Mouse (Mus musculus): ENCODE measurements around the gene Yrdc. TPM values are rescaled to one million over a fixed set of nuclear protein-coding genes. Genes with fewer than 3 reads are reported as not detected.

Gene Yrdc
- polyA plus RNA-seq (2015; fragmentation: Nextera tagmentation; extraction: Ambion mirVana): 42.8 and 45.1 TPM in 2 replicates

DNA sequence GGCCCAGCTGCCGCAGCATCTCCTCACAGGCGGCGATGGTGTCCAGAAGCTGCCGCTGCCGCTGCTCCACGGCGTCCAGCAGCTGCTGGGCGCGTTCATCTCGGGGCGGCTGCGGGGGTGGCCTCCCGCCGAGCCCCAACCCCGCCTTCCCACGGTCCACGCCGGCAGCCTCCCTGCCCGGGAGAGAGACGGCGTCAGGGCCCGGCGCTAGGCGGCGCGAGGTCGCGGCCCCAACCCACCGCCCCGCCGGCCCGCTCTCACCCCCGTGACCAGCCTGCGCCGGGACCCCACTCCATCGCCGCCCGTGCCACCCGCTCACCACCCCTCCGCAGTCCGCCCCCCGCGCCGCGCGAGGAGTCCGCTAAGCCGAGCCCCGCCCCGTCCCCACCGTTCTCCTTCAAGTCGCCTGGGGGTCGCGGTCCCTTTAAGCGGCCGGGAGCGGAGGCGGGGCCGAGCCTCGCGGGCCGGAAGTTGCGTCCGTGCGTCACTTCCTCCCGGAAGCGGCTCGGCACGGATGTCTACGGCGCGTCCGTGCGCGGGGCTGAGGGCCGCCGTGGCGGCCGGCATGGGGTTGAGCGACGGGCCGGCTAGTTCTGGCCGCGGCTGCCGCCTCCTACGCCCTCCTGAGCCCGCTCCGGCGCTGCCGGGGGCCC is at the start of gene Yrdc:
Yrdc (plus strand) TSS at position 419 of the 653 bp plus-strand sequence.
- Histone ChIP-seq H3K9me3 (no peaks in the 10 kb centered on the region), H3K4me1 (replicated peaks) (peaks cover 47% of the 10 kb centered on the region), H3K4me3 (replicated peaks) (peak within 1 kb of the TSS; percentile 100), H3K36me3 (peaks cover 33% of the 10 kb centered on the region), H3K9ac (replicated peaks) (peak within 1 kb of the TSS; percentile 94), H3K27ac (peak within 1 kb of the TSS; percentile 97), H3K27me3 (no peaks in the 10 kb centered on the region), H3K4me2 (replicated peaks) (peak within 1 kb of the TSS; percentile 96)
- ATAC-seq: peak; percentile 95
- WGBS: under 1% methylated on average over 86 of the region's 90 CpGs

DNA sequence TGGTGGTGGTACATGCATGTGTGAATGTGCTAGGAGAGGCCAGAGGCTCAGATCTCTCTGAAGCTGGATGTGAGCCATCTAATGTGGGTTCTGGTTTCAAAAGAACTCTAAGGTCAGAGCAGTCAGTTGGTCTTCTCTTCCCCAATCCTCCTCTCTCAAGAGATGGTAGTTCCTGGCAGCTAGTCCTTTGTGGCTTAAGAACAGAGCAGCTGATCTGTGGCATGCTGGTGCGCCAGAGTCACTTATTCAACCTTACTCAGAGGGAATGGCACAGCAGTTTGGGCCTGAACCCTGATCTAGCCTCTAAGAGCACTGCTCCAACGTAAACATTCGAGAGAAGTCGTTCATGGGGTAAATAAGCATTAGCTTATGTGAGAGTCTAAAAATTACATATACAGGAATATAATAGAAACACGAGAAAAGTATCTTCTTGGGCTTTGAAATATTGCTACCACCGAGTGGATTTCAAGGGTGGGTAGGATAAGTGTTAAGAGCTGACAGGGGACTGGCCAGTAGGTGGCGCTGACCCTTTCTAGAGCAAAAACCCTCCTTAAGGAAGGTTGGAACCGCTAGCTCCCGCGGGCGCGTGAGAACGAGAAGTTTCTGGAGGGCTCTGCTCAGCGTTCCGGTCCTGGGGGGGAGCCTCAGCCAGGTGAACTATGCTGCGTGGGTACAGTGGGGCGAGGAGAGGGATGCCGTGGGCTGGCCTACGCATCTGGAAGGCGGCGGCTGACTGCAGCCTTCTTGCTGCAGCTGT is 48.7 kb upstream of the Yrdc start, which contains the start of gene Mtf1:
Mtf1 (plus strand) TSS at position 553 of the 757 bp plus-strand sequence.
- H3K4me3 ChIP-seq (replicated peaks): peak within 1 kb of the TSS; percentile 91
- H3K27me3 ChIP-seq: no peaks in the 10 kb centered on the region
- peaks cover 40% of the 10 kb centered on the region for H3K36me3 ChIP-seq
- no peak; the same call in 1 of the 2 replicates for ATAC-seq
- peak within 1 kb of the TSS; percentile 96 for H3K27ac ChIP-seq
- H3K4me1 ChIP-seq (replicated peaks): peaks cover 20% of the 10 kb centered on the region
- H3K9ac ChIP-seq (replicated peaks): peak within 1 kb of the TSS; percentile 93
- H3K4me2 ChIP-seq (replicated peaks): peak within 1 kb of the TSS; percentile 91
- 3% methylated on average over 21 of the region's 21 CpGs for WGBS
- no peaks in the 10 kb centered on the region for H3K9me3 ChIP-seq

DNA sequence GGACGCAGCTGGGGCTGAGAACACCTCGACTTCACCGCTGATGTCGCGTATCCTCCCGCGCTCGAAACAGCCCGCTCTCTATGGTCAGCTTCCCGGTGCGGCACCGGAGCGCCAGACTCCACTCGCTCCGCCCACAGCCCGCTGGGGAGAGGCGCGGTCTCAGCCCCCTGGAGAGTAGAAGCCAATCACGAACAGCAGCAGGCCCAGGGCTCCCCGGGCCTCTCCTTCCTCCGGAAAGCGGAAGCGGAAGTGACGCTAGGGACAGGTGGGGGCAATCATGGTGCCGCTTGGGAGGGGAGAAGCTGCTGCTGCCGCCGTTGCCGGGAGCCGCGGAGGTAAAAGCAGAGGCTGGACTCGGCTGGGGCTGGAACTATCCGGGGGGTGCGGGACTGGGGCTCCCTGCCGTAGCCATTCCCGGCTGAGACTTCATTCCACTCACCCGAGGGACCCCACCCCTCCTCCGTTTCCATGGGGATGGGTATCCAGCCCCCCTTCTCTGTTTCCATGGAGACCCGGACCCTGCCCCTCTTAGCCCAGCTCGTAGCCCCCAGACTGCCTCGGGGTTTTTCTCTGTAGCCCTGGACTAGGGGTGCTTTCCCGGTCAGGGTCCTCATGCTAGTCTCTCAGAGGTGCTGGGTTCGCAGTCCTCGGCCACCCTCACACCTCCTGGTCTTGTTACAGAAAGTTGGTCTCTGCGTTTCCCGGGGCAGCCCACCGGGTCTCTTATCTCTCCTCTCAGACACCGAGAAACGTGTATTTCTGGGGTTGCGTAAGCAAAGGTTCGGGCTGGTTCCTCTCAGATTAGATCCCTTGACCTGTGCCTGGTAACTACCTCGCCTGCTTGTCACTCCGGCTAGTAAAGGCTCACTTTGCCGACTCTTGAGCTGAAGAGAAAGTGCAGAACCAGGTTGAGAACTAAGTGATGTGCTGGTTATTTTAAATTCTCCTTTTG is 47.9 kb upstream of the Yrdc start:
- H3K9ac ChIP-seq (replicated peaks): peak overlapping the region; percentile 93
- H3K36me3 ChIP-seq: peaks cover 49% of the 10 kb centered on the region
- 2% methylated on average over 50 of the region's 53 CpGs for WGBS
- H3K9me3 ChIP-seq: no peaks in the 10 kb centered on the region
- ATAC-seq: peak; percentile 100
- H3K4me3 ChIP-seq (replicated peaks): peak overlapping the region; percentile 91
- H3K4me1 ChIP-seq (replicated peaks): peaks cover 23% of the 10 kb centered on the region
- H3K27ac ChIP-seq: peak overlapping the region; percentile 96
- no peaks in the 10 kb centered on the region for H3K27me3 ChIP-seq
- peak overlapping the region; percentile 91 for H3K4me2 ChIP-seq (replicated peaks)

DNA sequence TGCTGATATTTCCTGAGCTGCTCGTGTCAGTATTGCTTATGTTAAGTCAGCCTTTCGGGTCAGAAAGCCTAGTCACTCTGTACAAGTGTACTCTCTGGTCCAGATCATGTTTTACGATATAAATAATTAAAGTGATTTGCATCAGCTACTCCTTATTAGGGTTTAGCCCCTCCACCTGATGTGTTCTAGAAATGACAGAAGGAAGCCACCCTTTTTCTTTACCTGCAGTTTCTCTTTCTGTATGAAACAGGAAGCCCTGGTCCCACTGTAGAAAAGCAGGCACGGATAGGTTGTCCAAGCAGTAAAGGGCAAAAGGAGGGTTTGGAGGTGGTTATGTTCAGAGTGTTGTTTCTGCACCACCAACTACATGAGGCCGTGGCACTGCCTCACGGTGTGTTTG is 47.1 kb upstream of the Yrdc start:
- H3K9me3 ChIP-seq: no peaks in the 10 kb centered on the region
- peaks cover 49% of the 10 kb centered on the region for H3K36me3 ChIP-seq
- 82% methylated on average over 6 of the region's 6 CpGs for WGBS
- peak overlapping the region; percentile 91 for H3K4me2 ChIP-seq (replicated peaks)
- H3K4me1 ChIP-seq (replicated peaks): peaks cover 26% of the 10 kb centered on the region
- ATAC-seq: no peak
- H3K9ac ChIP-seq (replicated peaks): peak overlapping the region; percentile 93; the same call in 1 of the 2 replicates
- H3K27me3 ChIP-seq: no peaks in the 10 kb centered on the region
- peak overlapping the region; percentile 91 for H3K4me3 ChIP-seq (replicated peaks)
- no peak overlapping the region for H3K27ac ChIP-seq

DNA sequence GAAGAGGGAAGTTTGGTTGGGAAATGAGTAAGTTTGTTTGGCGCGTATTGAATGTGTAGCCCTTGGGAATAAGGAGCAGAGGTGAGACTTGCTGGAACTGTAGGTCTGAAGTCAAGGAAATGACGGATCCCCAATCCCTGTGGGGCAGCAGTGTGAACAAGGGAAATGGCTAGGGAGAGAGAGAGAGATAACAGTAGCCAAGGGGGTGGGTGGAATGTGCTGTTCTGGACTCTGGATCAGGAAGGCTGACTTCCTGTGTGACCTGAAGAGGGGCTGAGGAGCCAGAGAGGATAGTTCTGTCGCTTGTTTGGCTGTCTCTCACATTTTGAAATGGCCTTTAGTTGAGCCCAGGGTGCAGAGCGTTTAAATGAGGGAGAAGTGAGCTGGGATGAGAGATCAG is 42.0 kb upstream of the Yrdc start:
- ATAC-seq: no peak
- H3K27me3 ChIP-seq: no peaks in the 10 kb centered on the region
- no peak overlapping the region for H3K9ac ChIP-seq (replicated peaks)
- no peaks in the 10 kb centered on the region for H3K9me3 ChIP-seq
- H3K4me1 ChIP-seq (replicated peaks): peaks cover 23% of the 10 kb centered on the region
- H3K36me3 ChIP-seq: peaks cover 57% of the 10 kb centered on the region
- no peak overlapping the region for H3K4me3 ChIP-seq (replicated peaks)
- WGBS: 88% methylated on average over 5 of the region's 5 CpGs
- H3K4me2 ChIP-seq (replicated peaks): no peak overlapping the region
- no peak overlapping the region for H3K27ac ChIP-seq

DNA sequence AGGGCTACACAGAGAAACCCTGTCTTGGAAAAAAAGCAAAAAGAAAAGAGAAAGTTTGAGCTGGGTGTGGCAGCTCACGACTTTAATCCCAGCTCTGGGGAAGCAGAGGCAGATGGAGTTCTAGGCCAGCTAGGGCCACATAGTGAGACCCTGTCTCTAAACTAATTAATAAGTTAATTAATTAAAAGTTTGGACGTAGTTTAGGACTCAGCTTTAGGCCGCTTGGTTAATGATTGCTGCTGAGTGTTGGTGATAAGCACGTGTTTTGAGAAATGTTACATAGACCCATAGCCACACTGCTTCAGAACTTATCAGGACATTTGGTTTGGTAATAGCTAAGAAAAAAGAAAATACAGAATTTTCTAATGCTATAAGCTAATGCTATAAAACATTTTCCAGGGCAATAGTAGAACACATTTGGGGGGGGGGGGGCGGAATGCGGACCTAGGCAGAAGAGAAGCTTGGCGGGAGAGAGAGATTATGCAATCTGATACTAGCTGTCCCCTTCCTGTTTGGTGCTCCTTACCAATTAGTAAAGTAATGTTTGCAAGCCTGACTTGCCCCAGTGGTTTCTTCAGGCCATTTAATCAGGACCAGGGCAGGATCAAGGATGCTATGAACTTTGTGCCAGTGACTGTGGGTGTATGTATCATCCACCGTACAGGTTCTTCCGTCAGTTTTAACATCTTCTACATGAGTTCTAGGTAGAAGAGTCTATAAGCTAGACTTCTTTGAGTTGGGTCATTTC is 41.2 kb upstream of the Yrdc start:
- no peaks in the 10 kb centered on the region for H3K9me3 ChIP-seq
- H3K4me3 ChIP-seq (replicated peaks): no peak overlapping the region
- WGBS: 90% methylated on average over 8 of the region's 9 CpGs
- no peak overlapping the region for H3K4me2 ChIP-seq (replicated peaks)
- no peak for ATAC-seq
- peaks cover 56% of the 10 kb centered on the region for H3K36me3 ChIP-seq
- H3K4me1 ChIP-seq (replicated peaks): peaks cover 20% of the 10 kb centered on the region
- H3K27ac ChIP-seq: no peak overlapping the region
- no peaks in the 10 kb centered on the region for H3K27me3 ChIP-seq
- no peak overlapping the region for H3K9ac ChIP-seq (replicated peaks)

DNA sequence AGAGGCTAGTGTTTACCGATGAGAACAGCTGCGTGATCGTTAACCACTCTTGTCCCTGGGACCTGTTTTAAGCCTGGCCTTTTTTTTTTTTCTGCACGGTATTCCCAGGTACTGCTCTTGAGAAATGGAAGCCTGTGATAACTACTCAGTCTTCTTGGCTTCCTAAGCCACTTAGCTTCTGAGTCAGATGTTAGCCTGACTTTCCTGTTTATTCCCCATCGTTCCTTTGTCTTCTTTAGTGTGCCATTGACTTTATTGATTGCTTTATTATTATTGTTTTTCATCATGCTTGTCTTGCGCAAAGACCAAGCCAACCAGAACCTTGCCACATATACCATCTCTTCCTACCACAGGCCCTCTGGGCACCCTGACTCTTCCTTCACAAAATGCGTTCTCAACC is 40.4 kb upstream of the Yrdc start:
- 90% methylated on average over 7 of the region's 7 CpGs for WGBS

DNA sequence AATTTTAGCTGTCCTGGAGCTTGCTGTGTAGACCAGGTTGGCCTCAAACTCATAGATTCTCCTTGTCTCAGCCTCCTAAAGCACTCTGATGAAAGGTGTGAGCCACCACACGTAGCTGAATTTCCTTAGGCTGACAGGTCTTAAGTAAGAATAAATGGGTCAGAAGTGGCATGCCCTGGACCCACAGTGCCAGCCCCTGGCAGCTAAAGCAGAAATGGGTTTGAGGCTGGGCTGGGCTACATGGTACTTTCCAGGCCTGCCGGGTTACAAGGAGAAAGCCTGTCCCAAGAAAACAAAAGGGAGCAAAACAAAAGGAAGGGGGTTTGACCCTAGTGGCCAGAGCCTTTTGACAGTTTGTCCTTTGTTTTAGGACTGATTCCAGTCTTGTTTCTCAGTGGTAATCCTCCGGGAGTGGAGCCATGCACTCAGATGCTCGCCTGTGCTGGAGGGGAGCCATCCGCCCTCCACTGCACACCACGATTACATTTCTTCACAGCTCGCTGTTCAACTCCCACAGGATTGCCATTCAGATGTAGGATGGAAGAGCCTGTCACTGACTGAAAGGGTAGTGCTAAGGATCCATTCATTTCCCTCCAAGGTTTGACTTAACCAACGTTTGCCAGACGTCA is 39.0 kb upstream of the Yrdc start:
- Histone ChIP-seq H3K27ac (no peak overlapping the region), H3K4me3 (replicated peaks) (no peak overlapping the region)

More for the DNA sequence above, 40.4 kb upstream of the Yrdc start:
- H3K4me2 ChIP-seq (replicated peaks): no peak overlapping the region
- H3K9me3 ChIP-seq: no peaks in the 10 kb centered on the region
- H3K4me3 ChIP-seq (replicated peaks): no peak overlapping the region
- no peak overlapping the region for H3K9ac ChIP-seq (replicated peaks)
- no peak for ATAC-seq
- H3K36me3 ChIP-seq: peaks cover 49% of the 10 kb centered on the region
- peaks cover 20% of the 10 kb centered on the region for H3K4me1 ChIP-seq (replicated peaks)
- H3K27ac ChIP-seq: no peak overlapping the region
- no peaks in the 10 kb centered on the region for H3K27me3 ChIP-seq

DNA sequence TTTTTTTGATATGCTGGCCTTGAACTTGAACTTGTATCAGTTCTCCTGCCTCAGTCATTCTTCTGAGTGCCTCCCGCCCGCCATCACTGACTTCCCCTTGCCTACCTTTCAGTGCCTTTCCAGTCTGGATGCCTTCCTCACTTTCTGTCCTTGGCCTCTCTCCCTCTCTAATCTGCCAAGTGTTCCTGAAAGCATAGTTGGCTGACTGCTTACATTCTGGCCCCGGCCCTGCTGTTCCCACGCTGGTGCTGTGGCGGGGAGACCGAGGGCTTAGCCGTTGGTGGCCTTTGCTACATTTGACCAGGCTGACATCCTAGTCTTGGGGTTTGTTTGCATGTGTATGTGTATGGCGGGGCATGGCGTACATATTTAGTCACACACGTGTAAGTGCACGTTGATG is 34.6 kb upstream of the Yrdc start:
- Histone ChIP-seq H3K4me2 (replicated peaks) (no peak overlapping the region), H3K4me1 (replicated peaks) (peaks cover 19% of the 10 kb centered on the region), H3K9me3 (no peaks in the 10 kb centered on the region), H3K4me3 (replicated peaks) (no peak overlapping the region), H3K9ac (replicated peaks) (no peak overlapping the region), H3K36me3 (peaks cover 15% of the 10 kb centered on the region), H3K27ac (no peak overlapping the region), H3K27me3 (no peaks in the 10 kb centered on the region)
- no peak for ATAC-seq
- 93% methylated on average over 11 of the region's 11 CpGs for WGBS

More for the DNA sequence above, 39.0 kb upstream of the Yrdc start:
- ATAC-seq: no peak
- WGBS: 17% methylated on average over 9 of the region's 9 CpGs
- H3K9ac ChIP-seq (replicated peaks): 0 out of 2 replicates have a peak overlapping the region, but pooled peaks have one; percentile 43
- peaks cover 36% of the 10 kb centered on the region for H3K36me3 ChIP-seq
- H3K4me1 ChIP-seq (replicated peaks): peaks cover 16% of the 10 kb centered on the region
- no peak overlapping the region for H3K4me2 ChIP-seq (replicated peaks)
- H3K27me3 ChIP-seq: no peaks in the 10 kb centered on the region
- H3K9me3 ChIP-seq: no peaks in the 10 kb centered on the region

DNA sequence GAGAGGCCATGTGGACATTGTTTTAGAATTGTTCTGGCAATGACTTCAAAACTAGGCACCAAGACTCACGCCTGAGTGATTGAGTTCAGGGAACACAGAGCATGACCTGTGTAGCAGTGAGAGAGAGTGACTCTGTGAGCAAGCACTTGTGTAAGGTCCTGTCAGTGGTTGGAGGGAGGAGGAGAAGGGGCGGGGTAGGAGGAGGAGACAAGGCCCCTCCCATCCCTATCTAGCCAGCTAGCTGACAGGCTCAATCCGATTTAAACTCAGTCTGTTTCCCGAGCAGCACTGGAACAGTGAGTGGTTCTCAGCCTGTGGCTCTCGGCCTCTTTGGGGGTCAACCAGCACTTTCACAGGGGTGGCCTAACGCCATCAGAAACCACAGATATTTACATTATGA is 32.7 kb upstream of the Yrdc start:
- peak; percentile 30; the same call in 1 of the 2 replicates for ATAC-seq
- no peaks in the 10 kb centered on the region for H3K27me3 ChIP-seq
- H3K9ac ChIP-seq (replicated peaks): no peak overlapping the region; the same call in 1 of the 2 replicates
- H3K27ac ChIP-seq: no peak overlapping the region
- H3K4me1 ChIP-seq (replicated peaks): peaks cover 11% of the 10 kb centered on the region
- H3K4me3 ChIP-seq (replicated peaks): no peak overlapping the region
- H3K9me3 ChIP-seq: no peaks in the 10 kb centered on the region
- peaks cover 27% of the 10 kb centered on the region for H3K36me3 ChIP-seq
- no peak overlapping the region for H3K4me2 ChIP-seq (replicated peaks)
- WGBS: 12% methylated on average over 6 of the region's 6 CpGs

DNA sequence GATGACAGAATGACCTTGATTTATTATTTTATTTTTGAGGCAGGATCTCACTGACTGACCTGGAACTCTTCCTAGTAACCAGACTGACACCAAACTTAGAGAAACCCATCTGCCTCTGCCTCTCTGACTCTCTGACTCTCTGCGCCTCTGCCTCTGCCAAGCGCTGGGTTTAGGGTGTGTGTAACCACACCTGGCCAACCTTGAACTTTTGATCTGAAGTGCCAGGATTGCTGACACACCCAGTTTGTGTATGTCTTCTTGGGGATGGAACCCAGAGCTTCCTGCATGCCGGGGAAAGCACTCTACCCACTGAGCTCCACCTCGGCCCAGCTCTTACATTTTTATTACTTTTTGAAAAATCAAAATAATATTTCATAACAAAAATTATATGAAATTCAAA is 31.6 kb upstream of the Yrdc start:
- 93% methylated on average over 4 of the region's 4 CpGs for WGBS
- H3K4me2 ChIP-seq (replicated peaks): no peak overlapping the region
- H3K4me3 ChIP-seq (replicated peaks): no peak overlapping the region
- no peak for ATAC-seq
- peaks cover 11% of the 10 kb centered on the region for H3K4me1 ChIP-seq (replicated peaks)
- H3K27ac ChIP-seq: no peak overlapping the region
- no peaks in the 10 kb centered on the region for H3K9me3 ChIP-seq
- no peak overlapping the region for H3K9ac ChIP-seq (replicated peaks)
- H3K36me3 ChIP-seq: peaks cover 37% of the 10 kb centered on the region
- no peaks in the 10 kb centered on the region for H3K27me3 ChIP-seq
